Mouse (Mus musculus) midbrain, postnatal 0 days (tissue): Measurements from ENCODE around the gene Mfn1. TPM values are rescaled to one million over a fixed set of nuclear protein-coding genes. Genes with fewer than 3 reads are reported as not detected.
A peak's percentile ranks its signal among the peaks of the same experiment; 100 is the strongest.

Experiments
- ATAC-seq: fragments of 200-750 bp; cut with Nextera tagmentation; 2 replicates; pipeline ENCODE4 v1.8.0; 2017; ENCODE audit warnings: moderate number of reproducible peaks, mild to moderate bottlenecking, moderate TSS enrichment, moderate library complexity; ENCODE audit not compliant: low FRiP score
- DNase-seq: peaks from one replicate; pipeline ENCODE4 v3.0.0-alpha.2; 2015; ENCODE audit warnings: low spot score
- H3K27ac ChIP-seq: fragments of 300-500 bp; sonication (generic); 2 replicates; pipeline ENCODE4 v1.5.1; 2014; ENCODE audit warnings: low read depth, mild to moderate bottlenecking, low read length, mixed read lengths
- H3K27me3 ChIP-seq: fragments of 300-500 bp; sonication (generic); 2 replicates; pipeline ENCODE4 v1.6.1; 2014; ENCODE audit warnings: low read length, control low read depth, mixed read lengths; ENCODE audit not compliant: insufficient read depth
- H3K36me3 ChIP-seq: fragments of 300-500 bp; sonication (generic); 2 replicates; pipeline ENCODE4 v1.6.1; 2014; ENCODE audit warnings: low read length, control low read depth, mixed read lengths; ENCODE audit not compliant: insufficient read depth
- H3K4me1 ChIP-seq: fragments of 300-500 bp; sonication (generic); 2 replicates; pipeline ENCODE4 v1.6.1; 2014; ENCODE audit warnings: mild to moderate bottlenecking, control low read depth, antibody characterized with exemption, low read length, mixed read lengths; ENCODE audit not compliant: insufficient read depth
- H3K4me2 ChIP-seq: fragments of 300-500 bp; sonication (generic); 2 replicates; pipeline ENCODE4 v1.6.1; 2014; ENCODE audit warnings: low read depth, mild to moderate bottlenecking, low read length, mixed read lengths; ENCODE audit not compliant: poor library complexity, severe bottlenecking
- H3K4me3 ChIP-seq: fragments of 300-500 bp; sonication (generic); 2 replicates; pipeline ENCODE4 v1.5.1; 2014; ENCODE audit warnings: low read depth, mild to moderate bottlenecking, low read length, moderate library complexity
- H3K9ac ChIP-seq: fragments of 300-500 bp; sonication (generic); replicated peaks from 2 replicates; pipeline ENCODE4 v1.6.1; 2014; ENCODE audit warnings: mild to moderate bottlenecking, low read length, moderate library complexity, mixed read lengths; ENCODE audit not compliant: poor library complexity, severe bottlenecking
- H3K9me3 ChIP-seq: fragments of 300-500 bp; sonication (generic); 2 replicates; pipeline ENCODE4 v1.6.1; 2016; ENCODE audit warnings: low read length, control low read depth
- CTCF ChIP-seq: IDR thresholded peaks from 2 replicates; pipeline ENCODE4 v1.5.1; 2016; ENCODE audit warnings: antibody characterized with exemption, mild to moderate bottlenecking
- WGBS: fragments of 180-500 bp; shearing (Covaris S2); extraction: QIAGEN DNeasy Blood & Tissue Kit; methylation state at CpG from one replicate; pipeline ENCODE4 v1.1.7; 2014; 5-methylcytosine and 5-hydroxymethylcytosine counted together
- polyA plus RNA-seq: library from polyadenylated mRNA; unstranded; fragments of >200 nt; fragmentation: Nextera tagmentation; extraction: Ambion mirVana; gene quantifications from 2 replicates; pipeline ENCODE4 v1.2.1, GENCODE M21; 2015
- total RNA-seq: library from RNA; depleted of rRNA; stranded (reverse); fragments of >200 nt; gene quantifications from 2 replicates; pipeline ENCODE4 v1.2.3, GENCODE M21; 2014

Gene Mfn1
- total and polyA plus RNA-seq, 2 experiments from 2014 or later: 27.5 to 39.4 TPM

DNA sequence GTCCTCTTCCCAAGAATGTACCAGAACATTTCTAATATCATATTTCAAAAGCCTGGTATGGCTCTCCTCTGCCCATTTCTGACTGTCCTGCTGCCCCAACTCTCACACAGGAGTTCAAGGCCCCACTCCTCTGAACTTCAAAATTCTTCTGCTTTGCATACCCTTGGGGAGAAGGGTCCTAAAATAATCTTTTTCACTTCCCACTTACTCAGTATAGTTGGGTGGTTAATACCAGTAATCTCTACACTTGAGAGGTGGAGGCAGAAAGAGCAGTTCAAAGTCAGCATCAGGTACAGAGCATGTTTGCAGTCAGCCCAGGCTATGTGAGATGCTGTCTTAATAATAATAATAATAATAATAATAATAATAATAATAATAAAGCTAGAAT lies 38.3 kb upstream of the Mfn1 start:
- Histone ChIP-seq H3K4me3 (no peak overlapping the region), H3K9me3 (no peaks in the 10 kb centered on the region)

GRCm38 (mm10) chr3:32492097-32493090 lies 36.9 kb upstream of the Mfn1 start, which contains the start of gene Kcnmb3:
Kcnmb3 (minus strand) TSS chr3:32492231.
- Histone ChIP-seq H3K9me3 (no peaks in the 10 kb centered on the region), H3K4me1 (no peaks in the 10 kb centered on the region), H3K36me3 (no peaks in the 10 kb centered on the region), H3K4me2 (no peak within 1 kb of the TSS), H3K27me3 (no peaks in the 10 kb centered on the region), H3K4me3 (no peak within 1 kb of the TSS), H3K9ac (no peak within 1 kb of the TSS), H3K27ac (no peak within 1 kb of the TSS)
- WGBS: 87% methylated on average over 11 of the region's 11 CpGs
- DNase-seq: no peak
- no peak for TF ChIP-seq CTCF
- ATAC-seq: no peak

More for the DNA sequence above, 38.3 kb upstream of the Mfn1 start:
- DNase-seq (no peak), ATAC-seq (no peak)
- Histone ChIP-seq H3K27me3 (no peaks in the 10 kb centered on the region), H3K4me2 (no peak overlapping the region), H3K36me3 (no peaks in the 10 kb centered on the region), H3K4me1 (no peaks in the 10 kb centered on the region), H3K27ac (no peak overlapping the region), H3K9ac (no peak overlapping the region)
- TF ChIP-seq CTCF: no peak

GRCm38 (mm10) chr3:32494387-32495087 lies 34.7 kb upstream of the Mfn1 start:
- DNase-seq: no peak
- WGBS: 86% methylated on average over 8 of the region's 8 CpGs
- H3K36me3 ChIP-seq: no peaks in the 10 kb centered on the region
- H3K4me1 ChIP-seq: no peaks in the 10 kb centered on the region
- no peaks in the 10 kb centered on the region for H3K27me3 ChIP-seq
- no peak overlapping the region for H3K9ac ChIP-seq
- ATAC-seq: no peak
- H3K4me2 ChIP-seq: no peak overlapping the region
- no peaks in the 10 kb centered on the region for H3K9me3 ChIP-seq
- peak; percentile 21; the same call in 1 of the 2 replicates for TF ChIP-seq CTCF
- H3K4me3 ChIP-seq: no peak overlapping the region
- no peak overlapping the region for H3K27ac ChIP-seq

GRCm38 (mm10) chr3:32495088-32495770 lies 34.0 kb upstream of the Mfn1 start:
- H3K27me3 ChIP-seq: no peaks in the 10 kb centered on the region
- H3K36me3 ChIP-seq: no peaks in the 10 kb centered on the region
- no peak for DNase-seq
- no peak for TF ChIP-seq CTCF
- ATAC-seq: no peak
- no peak overlapping the region for H3K4me2 ChIP-seq
- H3K9ac ChIP-seq: no peak overlapping the region
- no peaks in the 10 kb centered on the region for H3K9me3 ChIP-seq
- no peak overlapping the region for H3K4me3 ChIP-seq
- WGBS: 31% methylated on average over 8 of the region's 8 CpGs
- H3K4me1 ChIP-seq: no peaks in the 10 kb centered on the region
- H3K27ac ChIP-seq: no peak overlapping the region

- TF ChIP-seq CTCF: no peak
- 24% methylated on average over 8 of the region's 8 CpGs for WGBS
- H3K4me3 ChIP-seq: no peak overlapping the region
- ATAC-seq: no peak
- no peaks in the 10 kb centered on the region for H3K36me3 ChIP-seq
- DNase-seq: peak; percentile 34
- H3K27ac ChIP-seq: no peak overlapping the region
- no peaks in the 10 kb centered on the region for H3K4me1 ChIP-seq
- no peak overlapping the region for H3K4me2 ChIP-seq
- no peak overlapping the region for H3K9ac ChIP-seq
- H3K9me3 ChIP-seq: no peaks in the 10 kb centered on the region
- no peaks in the 10 kb centered on the region for H3K27me3 ChIP-seq
Observed at GRCm38 (mm10) chr3:32495856-32496710, 33.2 kb upstream of the Mfn1 start.
